Mouse (Mus musculus): ENCODE measurements at regions not wholly inside any gene's neighbourhood (a gene's known extent, or its start where the extent isn't known, plus 50 kb on each side); places are given as distances from the start of the nearest gene placed in this dataset.

DNA sequence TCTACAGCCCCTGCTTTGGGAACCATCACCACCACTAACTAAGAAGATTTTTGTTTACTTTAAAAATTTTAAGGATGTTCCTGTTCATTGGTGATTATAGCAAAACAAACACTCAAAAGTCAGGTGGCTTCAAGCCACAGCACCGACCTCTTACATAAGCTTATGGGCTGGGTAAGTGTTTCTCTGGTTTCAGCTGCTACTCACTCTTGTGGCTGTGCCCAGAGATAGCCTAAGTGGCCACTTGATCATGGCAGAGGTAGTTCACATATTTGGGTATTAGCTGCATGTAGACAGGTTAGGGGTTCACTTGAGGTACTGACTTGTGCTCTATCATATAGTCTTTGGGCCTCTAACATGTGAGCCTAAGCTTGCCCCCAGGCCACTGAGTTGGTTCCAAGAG lies 79.8 kb upstream of the Cpne4 start:
- no peak for TF ChIP-seq CTCF (IDR thresholded peaks at IDR 0.05; ENCODE audit: borderline replicate concordance, insufficient read depth, low read length)
- no peak for TF ChIP-seq POLR2A (IDR thresholded peaks at IDR 0.05; ENCODE audit: low read depth, low read length)

Measured in embryonic fibroblast, embryonic 13.5 days (primary cell).